Mouse (Mus musculus) heart, adult 9 months (tissue): ENCODE measurements around the gene Rhox6.
"Not testable (repeated sequence)": the region's sequence is repeated elsewhere in the genome, so short reads cannot be mapped to it uniquely, and the experiment has no call there.

Source experiments
- DNase-seq, 2 experiments: peaks; one replicate each; pipeline ENCODE4 v3.0.0; 2022; ENCODE audit warnings: low spot score in 2 of 2

Gene Rhox6

DNA sequence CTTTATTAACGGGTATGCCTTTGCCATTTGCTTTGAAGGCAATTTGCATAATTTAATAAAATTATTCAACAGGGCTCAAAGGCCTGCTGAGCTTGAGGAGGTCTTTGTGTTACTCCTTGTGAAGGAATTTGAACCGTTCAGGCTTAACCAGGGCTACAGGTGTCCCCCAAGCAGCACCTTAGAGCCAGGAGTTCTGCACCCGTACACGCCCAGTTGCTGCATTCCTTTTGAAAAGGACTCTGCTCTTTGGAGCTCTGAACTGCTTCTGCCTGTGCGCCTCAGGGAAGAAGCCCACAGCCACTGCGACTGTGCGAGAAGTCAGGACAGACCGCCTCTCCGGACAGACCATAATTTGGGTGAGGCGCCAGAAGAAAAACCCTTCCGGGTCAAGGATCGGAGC lies at the start of gene Rhox6:
Gene Rhox6, plus strand, starts transcription at position 301 of the 400 bp plus-strand sequence.
- DNase-seq = not testable (repeated sequence)

DNA sequence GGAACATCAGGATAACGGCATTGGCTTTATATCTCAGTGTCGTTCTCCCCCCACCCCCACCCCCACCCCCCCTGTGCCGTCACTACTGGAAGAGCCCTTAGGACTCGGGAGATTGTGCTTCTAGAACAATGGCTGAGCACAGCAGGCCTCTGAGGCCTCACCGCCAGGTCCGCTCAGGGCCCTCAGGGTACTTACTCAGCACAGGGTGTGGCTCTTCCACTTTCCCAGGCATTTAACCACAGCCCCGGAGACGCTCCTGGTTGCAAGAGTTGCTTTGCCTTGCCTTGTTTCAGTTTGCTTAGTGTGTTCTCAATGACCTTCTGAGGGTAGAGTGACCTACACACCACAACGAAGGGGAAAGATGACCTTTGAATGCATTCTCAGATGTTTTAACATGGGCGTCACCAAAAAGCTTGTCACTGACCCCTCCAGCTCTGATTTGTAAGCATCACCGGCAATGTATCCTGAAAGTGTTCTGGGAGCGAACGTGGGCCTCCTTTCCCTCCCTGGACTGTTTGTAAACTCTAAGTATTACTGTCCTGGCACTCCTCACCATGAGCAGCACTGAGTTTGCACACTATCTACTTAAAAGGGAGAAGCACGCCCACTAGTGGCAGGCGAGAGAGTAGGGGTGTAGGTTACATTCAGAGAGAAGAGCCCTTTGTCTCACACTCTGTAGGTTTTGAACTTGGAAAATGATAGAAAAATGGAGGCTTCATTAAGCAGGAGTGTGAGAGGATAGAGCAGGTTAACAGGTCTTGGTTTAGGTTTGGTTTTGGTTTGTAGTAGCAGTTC lies 19.2 kb upstream of the Rhox6 start:
- DNase-seq = no peak

GRCm38 (mm10) chrX:37809396-37809795 lies 17.3 kb upstream of the Rhox6 start:
- DNase-seq = no peak

DNA sequence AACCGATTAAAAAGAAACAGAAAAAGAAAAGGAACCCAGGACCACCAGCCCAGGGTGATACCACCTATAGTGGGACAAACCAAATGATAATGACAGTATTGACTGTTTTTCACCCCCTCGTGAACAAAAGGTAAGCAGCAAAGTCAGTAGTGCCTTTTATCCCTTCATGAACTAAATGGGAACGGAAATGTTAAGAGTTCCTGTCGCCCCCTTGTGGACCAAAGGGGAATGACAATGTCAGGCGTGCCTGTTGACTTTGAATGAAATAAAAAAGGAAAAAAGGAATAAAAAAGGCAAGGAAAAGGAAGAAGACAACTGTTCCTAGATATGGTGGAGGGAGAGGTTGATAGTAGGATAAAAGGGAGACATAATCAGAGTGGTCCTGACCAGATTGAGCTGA lies 15.5 kb upstream of the Rhox6 start:
- DNase-seq = no peak

- DNase-seq = no peak
Observed at GRCm38 (mm10) chrX:37815665-37816064, 11.0 kb upstream of the Rhox6 start.

DNA sequence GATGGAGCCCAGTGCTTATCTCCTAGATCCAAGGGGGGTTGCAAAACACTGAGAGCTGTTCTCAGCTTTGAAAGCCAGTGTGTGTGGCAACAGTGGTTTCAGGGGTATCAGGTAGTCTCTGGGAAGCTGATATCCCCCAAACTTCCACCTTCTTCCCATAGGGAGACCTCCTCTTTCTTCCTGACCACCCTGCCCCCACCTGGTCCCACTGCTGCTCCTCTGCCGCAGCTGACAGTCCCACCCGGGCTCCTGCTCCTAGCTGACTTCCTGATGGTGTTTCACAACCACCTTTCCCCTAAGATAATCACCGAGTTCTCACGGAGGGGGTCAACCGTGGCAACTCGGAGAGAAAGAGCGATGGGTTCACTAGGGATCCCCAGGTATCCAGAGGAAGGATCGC lies 4.7 kb downstream of the Rhox6 start, which contains the start of gene Rhox7a:
Gene Rhox7a, plus strand, starts transcription at position 301 of the 400 bp plus-strand sequence.
- DNase-seq = not testable (repeated sequence)

DNA sequence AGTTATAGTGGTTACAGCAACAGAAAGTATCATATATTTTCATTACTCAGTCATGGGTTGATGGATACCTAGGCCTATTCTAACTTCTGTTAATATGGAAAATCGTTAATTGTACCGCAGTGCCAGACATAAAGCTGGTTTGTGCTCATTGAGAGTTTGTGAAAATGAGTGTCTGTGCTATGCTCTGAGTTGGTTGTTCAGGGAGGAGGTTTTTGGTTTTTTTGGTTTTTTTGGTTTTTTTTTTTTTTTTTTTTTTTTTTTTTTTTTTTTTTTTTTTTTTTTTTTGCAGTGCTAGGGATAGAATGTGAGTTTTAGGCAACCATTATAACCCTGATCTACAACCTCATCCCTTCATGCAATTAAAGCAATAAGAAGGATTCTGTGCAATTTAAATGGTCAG lies 44.9 kb downstream of the Rhox6 start:
- DNase-seq = no peak

GRCm38 (mm10) chrX:37878844-37879243 lies 52.1 kb downstream of the Rhox6 start, which contains the start of gene Rhox8:
TSS of gene Rhox8 (minus strand) at chrX:37878944.
- DNase-seq = no peak
